Mouse (Mus musculus) fibroblast of lung, adult 2 months (primary cell): ENCODE measurements around the gene Dlx1.
A peak's percentile ranks its signal among the peaks of the same experiment; 100 is the strongest.

Experiments
- DNase-seq: peaks from one replicate; pipeline ENCODE4 v3.0.0-alpha.2; 2011; ENCODE audit warnings: low read depth

The Dlx1 gene

DNA sequence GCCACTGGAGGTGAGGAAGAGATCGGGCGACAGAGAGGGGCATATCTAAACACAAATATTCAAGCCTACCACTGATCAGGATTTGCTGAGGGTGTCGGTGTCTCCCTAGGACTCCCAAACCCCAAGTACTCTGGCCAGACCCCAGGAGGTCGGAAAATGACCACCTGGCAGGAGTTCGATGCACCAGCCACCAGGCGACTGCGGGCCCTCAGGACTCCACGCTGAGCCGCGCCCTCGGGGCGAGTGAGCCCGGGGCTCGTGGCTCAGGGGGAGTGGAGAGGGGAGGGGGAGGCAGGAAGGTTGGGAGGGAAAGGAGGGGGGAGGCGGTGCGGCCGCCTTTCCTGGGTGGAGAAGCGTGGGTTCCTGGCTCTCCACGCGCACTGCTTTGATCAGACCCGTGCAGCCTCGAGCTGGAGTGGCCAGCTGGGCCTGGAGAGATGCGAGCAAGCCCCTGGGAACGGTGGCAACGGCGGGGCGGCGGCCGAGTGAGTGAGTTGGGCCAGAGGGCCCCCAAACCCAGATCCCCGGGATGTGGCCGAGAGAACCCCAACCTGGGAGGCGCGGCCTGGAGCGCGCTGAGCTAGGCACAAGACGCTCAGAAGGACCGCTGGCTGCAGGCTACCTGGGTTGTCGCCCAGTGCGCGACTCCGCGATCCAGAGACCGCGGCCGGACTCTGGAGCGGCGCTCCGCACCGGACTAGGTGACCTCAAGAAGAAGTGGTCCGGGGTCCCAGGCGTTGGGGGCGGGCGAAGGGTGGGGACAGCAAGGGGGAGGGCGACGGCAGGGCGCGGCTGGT, 999 bp downstream of the Dlx1 start:
- no peak for DNase-seq

DNA sequence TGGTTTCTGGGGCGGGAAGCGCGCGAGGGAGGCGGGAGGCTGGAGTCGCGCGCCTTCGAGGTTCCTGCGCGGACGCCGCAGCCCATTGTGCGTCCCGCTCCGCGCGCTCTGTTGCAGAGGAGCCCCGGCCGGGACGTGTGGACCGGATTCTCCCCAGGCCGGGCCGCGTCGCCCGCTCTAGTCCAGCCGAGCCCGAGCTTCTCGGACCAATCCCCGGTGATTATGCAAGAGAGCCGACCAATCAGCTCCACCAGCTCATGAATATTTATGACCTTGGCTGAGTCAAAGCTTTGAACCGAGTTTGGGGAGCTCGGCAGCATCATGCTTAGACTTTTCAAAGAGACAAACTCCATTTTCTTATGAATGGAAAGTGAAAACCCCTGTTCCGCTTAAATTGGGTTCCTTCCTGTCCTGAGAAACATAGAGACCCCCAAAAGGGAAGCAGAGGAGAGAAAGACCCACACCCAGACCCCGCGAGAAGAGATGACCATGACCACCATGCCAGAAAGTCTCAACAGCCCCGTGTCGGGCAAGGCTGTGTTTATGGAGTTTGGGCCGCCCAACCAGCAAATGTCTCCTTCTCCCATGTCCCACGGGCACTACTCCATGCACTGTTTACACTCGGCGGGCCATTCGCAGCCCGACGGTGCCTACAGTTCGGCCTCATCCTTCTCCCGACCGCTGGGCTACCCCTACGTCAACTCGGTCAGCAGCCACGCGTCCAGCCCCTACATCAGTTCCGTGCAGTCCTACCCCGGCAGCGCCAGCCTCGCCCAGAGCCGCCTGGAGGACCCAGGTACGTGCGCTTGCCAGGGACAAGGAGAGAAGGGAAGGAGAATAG, 1.8 kb downstream of the Dlx1 start:
- DNase-seq, result peak; percentile 85

DNA sequence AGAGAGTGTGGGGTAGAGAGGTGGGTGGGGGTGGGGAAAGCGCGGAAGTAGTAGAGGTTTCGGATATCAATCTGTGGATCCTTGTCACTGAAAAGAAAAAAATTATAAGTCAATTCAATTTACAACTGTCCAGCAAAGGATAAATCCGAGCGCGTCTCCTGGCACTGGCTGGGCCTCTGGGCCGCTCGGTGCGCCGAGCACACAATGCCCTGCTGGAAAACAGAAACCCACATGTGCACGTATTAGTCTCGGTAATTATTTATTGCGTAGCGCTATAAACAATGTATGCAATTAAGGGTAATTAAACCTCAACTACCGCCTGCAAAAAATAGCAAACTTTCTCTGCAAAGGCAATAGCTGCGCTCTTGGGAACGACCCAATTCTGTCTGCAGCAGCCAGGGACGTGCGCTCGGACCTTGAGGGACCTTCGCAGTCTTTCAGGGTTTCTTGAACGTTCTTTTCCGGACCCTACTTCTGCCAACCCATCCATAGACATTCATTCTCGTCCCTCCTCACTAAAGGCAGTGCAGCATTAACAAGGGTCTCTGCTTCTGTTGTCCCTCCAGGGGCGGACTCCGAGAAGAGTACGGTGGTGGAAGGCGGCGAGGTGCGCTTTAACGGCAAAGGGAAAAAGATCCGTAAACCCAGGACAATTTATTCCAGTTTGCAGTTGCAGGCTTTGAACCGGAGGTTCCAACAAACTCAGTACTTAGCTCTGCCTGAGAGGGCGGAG, 2.6 kb downstream of the Dlx1 start:
- DNase-seq, result no peak

DNA sequence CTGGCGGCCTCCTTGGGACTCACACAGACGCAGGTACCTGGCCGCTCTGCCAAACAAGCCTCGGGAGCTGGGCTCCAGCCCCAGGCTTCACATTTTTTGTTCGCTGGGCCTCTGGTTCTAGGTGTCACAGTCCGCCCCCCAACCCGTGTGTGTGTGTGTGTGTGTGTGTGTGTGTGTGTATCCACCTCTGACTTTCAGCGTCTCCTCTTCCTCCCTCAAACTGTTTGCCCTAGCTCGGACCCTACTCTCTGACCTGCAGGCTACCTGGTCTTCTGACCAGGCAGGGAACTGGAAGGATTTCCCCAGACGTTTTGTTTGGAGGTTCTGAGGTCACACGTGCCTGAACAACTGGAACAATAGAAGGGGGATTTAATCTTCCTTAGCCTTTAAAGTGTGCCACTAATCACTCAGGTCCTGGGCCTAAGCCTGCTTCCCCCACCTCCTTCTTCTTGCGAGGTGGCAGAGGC, 3.2 kb downstream of the Dlx1 start:
- DNase-seq, result no peak

DNA sequence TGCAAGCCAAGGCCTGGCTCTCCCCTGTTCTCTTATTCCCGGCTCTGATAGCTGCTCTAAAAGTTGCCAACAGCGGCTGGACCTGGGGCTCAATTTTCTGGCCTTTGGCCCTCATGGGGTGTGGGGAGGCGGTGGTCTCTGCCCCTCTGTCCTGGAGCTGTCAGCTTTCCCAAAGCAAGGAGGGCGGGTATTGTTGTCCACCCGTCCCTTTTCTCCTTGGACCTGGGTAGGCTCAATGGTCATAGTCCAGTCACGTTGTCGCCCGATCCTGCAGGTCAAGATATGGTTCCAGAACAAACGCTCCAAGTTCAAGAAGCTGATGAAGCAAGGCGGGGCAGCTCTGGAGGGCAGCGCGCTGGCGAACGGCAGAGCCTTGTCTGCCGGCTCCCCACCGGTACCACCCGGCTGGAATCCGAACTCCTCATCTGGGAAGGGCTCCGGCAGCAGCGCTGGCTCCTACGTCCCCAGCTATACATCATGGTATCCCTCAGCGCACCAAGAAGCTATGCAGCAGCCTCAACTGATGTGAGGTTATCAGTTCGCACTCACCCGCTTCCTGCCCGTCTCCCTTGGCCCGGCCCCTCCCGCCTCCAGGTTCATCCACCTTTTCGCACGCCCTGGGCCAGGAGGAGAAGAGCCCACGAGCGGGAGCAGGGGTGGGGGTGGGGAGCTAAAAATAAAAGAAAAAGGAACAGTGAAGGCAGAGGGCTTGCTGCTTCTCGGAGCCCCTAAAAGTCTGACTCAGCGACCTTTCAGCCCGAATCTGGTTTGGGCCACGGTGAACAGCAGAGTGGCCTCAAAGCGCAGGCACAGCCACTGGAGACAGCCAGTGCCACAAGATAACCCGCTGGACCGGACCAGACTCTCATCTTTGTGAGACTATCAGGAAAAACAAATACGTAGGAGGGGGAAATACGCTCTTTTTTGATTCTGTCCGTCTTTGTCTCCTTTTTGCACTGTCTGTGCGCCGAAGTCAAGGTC, 4.4 kb downstream of the Dlx1 start:
- DNase-seq, result no peak

DNA sequence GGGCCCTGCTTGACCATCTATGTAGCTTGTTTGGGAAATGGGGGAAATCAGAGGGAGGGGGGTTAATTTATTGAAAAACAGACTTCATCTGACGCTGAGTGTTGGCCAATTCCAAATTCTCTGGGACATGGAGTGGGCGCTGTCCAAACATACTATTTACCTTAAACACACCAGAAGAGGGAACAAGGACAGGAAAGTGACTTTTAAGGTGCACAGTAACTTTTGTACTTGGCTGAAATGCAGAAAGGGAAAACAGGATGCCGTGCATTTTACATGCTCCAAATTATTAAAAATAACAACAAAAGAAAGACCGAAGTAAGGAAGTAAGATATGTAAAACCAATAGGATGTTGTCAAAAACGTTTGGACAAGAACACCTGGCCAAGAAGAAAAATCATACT, 5.2 kb downstream of the Dlx1 start:
- no peak for DNase-seq

DNA sequence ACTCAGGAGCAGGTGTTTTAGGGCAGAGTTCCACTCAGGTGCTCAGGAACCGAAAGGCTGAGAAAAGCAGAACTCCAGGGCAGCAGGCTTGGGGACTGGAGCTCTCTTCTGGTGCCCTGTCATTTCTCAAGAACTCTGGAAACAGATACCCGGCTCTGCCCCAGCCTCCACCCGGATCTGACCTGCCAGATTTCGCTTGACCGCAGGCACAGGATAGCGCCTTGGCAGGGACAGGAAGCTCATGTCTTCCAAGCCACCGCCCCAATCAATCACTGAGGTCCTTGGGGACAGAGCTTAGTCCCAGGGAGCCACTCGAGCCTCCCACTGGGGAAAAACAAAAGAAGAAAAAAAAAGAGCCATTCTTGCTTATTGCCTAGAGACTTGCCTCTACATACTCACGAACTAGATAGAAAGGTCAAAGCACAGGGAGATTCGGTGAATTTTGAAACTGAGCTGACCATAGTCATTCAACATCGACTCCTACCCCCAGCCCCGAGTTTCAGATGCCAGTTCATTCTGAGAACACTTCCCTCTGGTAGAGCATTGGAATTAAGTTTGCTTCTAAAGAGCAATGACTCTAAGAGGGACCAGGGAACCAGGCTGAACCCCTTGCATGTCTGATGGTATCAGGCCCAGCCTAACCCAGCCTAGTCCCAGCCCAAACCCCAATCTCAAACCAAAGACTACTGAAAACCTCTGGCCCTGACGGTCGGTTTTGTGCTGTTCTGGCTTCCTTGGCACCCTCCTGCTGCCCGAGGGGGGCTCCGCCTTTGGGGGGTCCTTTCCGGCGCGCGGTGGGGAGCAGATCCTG, 6.5 kb downstream of the Dlx1 start:
- DNase-seq, result no peak

DNA sequence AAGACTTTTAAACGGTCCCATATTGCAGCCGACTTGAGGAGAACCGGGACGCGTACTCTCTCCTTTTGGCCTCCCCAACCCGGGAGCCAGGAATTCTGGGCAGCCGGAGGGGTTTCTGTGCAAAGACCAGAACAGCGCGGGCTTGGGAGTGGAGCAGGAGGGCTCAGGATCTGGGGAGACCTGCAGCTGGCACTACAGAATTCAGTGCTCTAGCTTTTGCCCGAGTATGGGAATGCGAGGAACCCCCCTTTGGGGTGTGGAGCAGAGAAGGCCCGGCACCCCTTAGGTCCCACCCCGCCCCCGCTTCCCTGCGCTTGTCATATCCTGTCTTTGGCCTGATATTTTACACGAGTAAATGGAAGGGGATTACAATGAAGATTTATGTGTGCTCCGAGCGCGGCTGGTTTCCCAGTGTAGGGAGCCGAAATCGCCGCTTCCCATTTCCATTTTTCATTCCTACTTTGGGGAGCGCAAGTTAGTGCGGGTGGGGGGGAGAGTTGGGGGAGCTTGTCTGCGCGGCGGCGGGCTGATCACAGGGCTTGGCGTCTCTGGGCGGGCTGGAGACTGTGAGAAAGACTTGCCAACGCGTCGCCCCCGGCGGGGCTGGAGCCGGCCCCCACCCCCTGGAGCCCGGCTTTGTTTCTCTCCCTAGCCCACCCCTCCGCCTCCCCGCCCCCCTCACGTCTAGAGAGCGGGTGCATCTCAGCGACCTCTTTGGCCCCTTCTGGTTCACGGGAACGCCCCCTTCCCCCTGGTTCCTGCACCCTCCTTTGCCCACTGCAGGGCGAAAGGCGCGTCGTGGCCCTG, 12.9 kb downstream of the Dlx1 start:
- DNase-seq, result no peak

DNA sequence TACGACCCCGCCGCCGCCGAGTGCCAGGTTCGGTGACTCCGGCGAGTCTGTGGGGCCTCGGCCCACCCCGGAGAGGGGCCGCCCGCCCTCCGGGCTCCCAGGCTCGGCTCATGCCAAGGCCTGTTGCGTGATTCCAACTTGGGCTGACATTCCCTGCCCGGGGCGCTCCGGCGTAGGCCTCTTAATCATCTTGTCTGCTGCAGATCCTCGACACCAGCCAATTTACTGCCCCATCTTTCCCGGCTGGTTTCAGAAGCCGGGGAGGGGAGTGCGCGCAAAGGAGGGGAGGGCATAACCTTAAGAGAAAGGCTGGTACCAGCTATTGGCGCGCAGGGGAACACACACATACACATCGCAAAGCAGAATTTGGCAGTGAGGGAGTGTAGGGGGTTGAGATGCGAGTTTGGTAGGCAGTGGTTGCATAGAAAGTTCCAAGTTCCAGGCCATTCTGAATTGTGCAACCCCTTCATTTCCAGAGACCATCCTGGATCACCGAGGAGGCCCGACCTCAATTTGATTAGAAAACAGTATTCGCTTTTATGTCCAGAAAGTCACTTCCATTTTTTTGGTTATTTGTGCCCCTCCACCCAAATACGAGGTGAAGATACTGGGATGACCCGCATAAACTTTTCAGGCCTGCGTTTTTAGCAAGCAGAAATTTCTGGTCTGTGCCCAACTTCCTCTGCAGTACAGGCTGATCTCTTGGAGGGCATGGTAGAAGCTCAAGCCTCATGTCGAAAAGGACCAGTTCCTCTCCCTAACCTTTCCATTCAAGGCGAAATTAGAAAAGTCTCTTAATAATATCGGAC, 13.7 kb downstream of the Dlx1 start:
- DNase-seq, result no peak

DNA sequence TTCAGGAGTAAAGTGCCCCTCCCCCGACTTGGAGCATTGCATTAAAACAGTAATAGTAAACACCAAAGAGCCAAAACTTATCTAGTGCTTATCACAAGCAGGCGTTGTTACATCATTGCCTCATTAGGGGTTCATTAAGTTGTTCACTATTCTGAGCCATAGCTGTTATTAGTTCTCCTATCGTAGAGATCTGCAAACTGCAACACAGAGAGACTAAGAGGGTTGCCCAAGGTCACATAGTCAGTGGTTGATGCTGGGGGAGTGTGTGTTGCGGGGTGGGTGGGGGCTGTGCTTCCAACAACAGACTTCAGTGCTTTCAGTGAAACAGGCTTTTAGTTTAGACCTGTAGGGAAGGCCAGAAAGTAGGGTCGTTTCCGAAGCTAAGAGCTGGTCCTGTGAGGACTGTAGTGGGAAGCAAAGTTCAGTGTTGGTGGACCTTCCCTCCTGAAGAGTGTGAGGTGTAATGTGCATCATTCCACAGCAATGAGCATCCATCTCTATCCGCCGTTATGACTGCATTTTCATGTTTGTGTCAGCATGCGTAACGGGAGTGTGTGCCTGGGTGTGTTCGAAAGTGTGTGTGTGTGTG, 14.4 kb downstream of the Dlx1 start:
- DNase-seq, result no peak

DNA sequence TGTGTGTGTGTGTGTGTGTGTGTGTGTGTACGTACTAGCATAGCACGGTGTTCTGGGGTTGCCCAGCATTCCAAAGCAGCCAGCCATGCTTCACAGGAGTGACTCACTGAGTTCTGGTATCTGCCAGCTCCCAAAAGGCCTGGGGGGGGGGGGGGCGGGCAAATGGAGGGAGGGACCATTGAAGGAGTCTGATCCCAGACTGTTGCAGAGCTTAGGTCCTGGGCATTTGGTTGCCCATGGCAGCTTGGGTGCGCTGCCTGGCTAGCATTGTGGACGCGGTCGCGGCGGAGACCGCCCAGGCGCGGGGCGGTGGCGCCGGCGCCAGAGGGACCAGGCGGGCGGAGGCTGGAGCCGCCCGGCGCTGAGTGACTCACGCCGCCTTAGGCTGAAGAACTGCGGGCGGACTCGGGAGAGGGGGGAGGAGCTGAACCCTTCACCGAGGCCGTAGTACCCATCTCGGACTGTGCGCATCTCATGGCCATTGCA, 14.9 kb downstream of the Dlx1 start:
- peak; percentile 82 for DNase-seq

DNA sequence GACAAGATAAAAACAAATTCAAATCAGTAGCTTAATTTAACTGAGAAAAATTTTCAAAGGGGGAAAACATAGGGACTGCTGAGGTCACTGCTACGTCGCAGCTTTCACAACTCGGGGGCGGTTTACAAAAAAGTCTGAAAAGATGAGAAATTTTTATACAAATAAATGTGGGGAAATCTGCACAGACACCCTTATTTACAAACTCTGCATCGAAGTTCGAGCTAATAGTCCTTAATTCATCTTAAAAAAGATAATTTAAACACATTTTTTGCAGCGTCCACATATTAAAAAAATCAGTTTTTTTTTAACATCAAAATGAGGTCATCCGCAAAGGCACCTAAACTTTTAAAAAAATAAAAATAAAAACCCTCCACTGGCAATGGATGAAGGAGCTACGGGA, 15.6 kb downstream of the Dlx1 start:
- no peak for DNase-seq

DNA sequence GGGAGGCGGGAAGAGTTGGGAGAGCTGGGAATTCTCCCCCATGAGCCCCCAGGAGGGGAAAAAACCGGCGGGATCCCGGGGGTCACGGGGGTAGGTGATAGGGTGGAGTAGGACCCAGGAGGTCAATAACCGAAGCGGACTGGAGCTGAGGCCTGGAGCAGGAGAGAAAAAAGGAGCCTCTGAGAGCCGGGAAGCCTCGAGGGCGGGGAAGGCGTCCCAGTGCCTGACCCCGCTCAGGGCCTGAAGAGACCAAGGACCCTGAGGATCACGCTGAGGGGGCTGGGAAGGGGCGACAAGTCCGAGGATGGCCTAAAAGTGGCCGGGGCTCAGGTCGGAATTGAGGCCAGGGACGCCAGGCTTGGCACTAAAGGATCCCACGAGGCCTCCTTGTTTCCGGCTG, 16.0 kb downstream of the Dlx1 start:
- no peak for DNase-seq

DNA sequence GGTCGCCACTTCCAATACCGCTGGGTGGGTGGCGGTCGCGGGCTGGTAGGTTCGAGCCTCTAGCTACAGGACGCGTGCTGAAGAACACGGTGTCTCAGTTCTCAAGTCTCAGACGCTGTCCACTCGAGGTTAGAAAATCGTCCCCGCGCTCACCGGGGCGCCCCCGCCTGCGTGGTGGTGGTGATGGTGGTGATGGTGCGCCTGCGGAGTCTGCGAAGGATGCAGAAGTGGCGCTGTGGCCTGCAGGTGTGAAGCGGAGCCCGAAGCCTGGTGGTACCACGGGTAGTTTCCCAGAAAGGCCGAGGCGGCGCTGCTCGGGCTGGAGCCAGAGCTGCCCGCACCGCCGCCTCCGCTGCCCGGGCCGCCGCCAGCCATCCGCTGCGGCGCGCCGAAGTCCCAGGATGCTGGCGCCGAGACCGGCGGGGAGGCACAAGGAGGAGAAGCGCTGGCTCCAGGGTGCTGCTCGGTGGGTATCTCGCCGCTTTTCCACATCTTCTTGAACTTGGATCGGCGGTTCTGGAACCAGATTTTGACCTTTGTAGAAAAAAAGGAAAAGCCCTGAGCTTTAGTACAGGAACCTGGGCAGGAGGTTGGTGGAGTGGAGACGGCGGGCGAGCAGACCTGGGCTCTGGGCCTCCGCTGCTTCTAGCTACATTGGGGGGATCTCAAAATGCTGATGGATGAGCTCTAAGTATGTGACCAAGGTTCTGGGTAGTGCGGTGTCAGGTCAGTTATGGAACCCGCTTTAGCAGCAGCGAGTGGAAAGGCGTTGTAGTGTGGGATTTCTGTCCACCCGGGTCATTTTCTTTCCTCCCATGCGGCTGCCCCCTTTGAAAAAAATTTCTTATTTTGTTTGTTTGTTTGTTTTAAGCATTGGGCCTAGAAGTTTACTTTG, 16.7 kb downstream of the Dlx1 start:
- DNase-seq, result no peak

DNA sequence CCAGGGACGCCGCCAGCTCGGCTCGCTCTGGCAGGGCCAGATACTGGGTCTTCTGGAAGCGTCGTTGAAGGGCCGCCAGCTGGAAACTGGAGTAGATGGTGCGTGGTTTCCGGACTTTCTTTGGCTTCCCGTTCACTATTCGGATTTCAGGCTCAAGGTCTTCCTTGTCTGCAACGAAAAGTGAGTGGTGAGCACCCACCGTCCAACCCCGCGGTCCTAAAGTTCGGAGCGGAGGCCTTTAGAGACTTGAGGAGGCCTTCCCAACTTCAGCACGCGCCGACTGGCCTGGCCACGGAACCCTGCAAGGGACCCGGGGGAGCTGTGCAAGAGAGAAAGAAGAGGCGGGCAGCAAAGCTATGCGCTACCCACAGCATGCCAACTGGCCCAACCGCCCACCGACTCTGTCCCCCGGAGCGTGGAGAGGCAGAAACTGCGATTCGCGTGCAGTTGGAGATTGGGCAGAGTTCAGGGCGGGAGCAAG, 17.5 kb downstream of the Dlx1 start:
- no peak for DNase-seq

DNA sequence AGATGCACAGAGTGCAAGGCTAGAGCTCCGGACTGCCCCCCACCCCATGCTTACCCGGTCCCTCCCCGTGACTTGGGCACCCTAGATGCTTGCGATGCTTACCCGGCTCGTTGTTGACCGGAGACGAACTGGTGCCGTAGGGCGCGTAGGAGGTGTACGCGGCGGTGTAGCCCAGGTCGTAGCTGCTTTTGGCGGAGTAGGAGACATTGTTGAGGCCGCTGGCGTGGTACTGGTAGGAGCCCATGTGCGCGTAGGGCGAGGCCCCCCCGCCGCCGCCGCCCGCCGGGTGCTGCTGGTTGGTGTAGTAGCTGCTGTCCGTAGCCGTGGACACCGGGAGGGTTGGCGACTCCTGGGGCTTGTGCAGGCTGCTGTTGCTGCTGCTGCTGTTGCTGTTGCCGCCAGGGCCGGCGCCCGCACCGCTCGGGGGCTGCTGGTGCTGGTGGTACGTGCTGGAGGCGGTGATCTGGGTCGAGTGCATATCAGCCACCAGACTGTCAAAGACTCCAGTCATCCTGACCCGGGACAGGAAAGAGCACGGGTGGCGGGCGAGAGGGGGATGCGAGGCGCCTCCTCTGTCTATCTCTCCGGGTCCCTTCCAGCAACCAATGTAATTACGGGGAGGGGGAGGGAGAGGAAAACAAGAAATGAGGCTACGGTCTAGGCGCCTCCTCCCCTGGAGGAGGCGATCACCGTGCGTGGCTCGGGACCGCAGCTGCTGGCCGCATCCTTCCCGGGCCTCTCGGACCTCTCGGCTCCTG, 18.1 kb downstream of the Dlx1 start:
- DNase-seq, result no peak
